Mouse (Mus musculus) C2C12 (cell line): ENCODE measurements around the gene Fam76a. TPM values are rescaled to one million over a fixed set of nuclear protein-coding genes. Genes with fewer than 3 reads are reported as not detected.

Source experiments
- H3K27me3 ChIP-seq: one replicate; pipeline ENCODE4 v1.6.1; 2011; ENCODE audit not compliant: control insufficient read depth, insufficient read depth, insufficient read length
- H3K36me3 ChIP-seq: one replicate; pipeline ENCODE4 v1.6.1; 2011; ENCODE audit not compliant: control insufficient read depth, insufficient read depth
- H3K4me3 ChIP-seq: one replicate; pipeline ENCODE4 v1.5.1; 2011; ENCODE audit warnings: mild to moderate bottlenecking, control low read depth; ENCODE audit not compliant: poor library complexity, insufficient read depth, severe bottlenecking
- H3K79me2 ChIP-seq: one replicate; pipeline ENCODE4 v1.6.1; 2011; ENCODE audit not compliant: control insufficient read depth, insufficient read depth
- H3K79me3 ChIP-seq: one replicate; pipeline ENCODE4 v1.6.1; 2011; ENCODE audit warnings: low read depth, control low read depth
- H3ac ChIP-seq: one replicate; pipeline ENCODE3; 2011; ENCODE audit warnings: low read depth; ENCODE audit not compliant: control insufficient read depth, insufficient read length
- CEBPB ChIP-seq: IDR thresholded peaks from one replicate; pipeline ENCODE4 v1.6.1; 2011; ENCODE audit warnings: low read depth, mild to moderate bottlenecking, control low read depth, moderate library complexity
- CTCF ChIP-seq: IDR thresholded peaks from one replicate; pipeline ENCODE4 v1.5.1; 2011; ENCODE audit not compliant: control insufficient read depth, insufficient read depth, insufficient read length
- FOSL1 ChIP-seq: IDR thresholded peaks from one replicate; pipeline ENCODE4 v1.8.0; 2011; ENCODE audit warnings: mild to moderate bottlenecking, low read length; ENCODE audit not compliant: poor library complexity, insufficient read depth, severe bottlenecking
- MAX ChIP-seq: IDR thresholded peaks from one replicate; pipeline ENCODE4 v1.6.1; 2011; ENCODE audit warnings: mild to moderate bottlenecking, control low read depth
- MYOD1 ChIP-seq: IDR thresholded peaks from one replicate; pipeline ENCODE4 v1.6.1; 2011; ENCODE audit warnings: low read depth; ENCODE audit not compliant: control insufficient read depth, insufficient read length
- MYOG ChIP-seq: IDR thresholded peaks from one replicate; pipeline ENCODE4 v1.6.1; 2011; ENCODE audit not compliant: control insufficient read depth, insufficient read length; ENCODE audit errors: extremely low read depth
- USF1 ChIP-seq: IDR thresholded peaks from one replicate; pipeline ENCODE4 v1.6.1; 2011; ENCODE audit warnings: low read depth, mild to moderate bottlenecking, control low read depth, moderate library complexity
- polyA plus RNA-seq: library from polyadenylated mRNA; unstranded; fragments of >200 nt; fragmentation: generic; extraction: Trizol; gene quantifications from one replicate; pipeline ENCODE4 v1.2.1, GENCODE M21; 2012; ENCODE audit warnings: missing spikeins

The Fam76a gene
- polyA plus RNA-seq, 1 experiment: 15.5 TPM

DNA sequence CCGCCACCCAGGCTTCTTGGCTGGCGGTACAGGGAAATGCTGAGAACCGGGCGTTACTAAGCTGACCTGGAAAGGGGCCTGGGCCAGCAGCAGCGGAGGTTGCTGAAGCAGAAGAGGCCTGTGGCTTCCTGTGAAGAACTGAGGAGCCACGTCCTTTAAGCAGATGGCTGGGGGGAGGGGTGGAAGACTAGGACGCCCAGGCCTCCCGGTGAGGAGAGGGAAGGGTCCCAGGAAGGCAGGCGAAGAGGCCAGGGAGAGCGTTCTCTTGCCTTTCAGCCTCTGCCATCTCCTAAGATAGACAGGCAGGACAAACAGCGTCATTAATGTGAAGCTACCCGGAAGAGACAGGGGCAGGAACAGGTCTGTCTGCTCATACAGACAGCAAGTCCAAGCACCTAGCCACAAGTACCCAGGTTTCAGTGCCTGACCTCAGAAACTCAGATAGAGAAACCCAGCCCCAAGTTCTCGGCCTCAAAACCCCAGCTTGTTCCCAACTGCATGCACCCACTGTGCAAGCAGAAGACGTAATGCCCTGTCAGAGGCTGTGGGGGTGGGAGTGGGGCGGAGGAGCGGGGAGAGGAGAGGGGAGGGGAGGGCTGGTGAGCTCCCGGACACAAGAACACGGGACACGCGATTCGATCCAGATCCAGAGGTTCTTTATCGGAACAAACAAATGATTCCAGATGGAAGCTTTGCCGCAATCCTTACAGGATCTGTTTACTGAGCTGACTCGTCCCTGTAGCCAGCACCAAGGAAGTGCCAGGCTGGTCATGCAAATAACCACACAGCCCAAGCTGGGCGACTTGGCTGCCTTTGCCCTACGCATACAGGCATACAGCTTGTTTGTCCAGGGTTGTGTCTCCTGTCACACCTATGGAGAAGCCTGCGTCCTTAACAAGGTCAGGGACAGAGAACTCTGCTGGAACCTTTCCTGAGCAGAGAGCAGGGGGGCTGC, 24.0 kb upstream of the Fam76a start:
- Histone ChIP-seq H3K36me3 (no peaks in the 10 kb centered on the region), H3K79me3 (no peaks in the 10 kb centered on the region), H3K27me3 (no peaks in the 10 kb centered on the region), H3K4me3 (no peak overlapping the region), H3K79me2 (no peaks in the 10 kb centered on the region), H3ac (peak overlapping the region; percentile 27)
- TF ChIP-seq CEBPB (no peak), MYOG (no peak), USF1 (no peak), MYOD1 (no peak), CTCF (no peak), MAX (no peak), FOSL1 (no peak)

GRCm38 (mm10) chr4:132945261-132946046, 23.1 kb upstream of the Fam76a start:
- no peak for TF ChIP-seq MYOG
- peak; percentile 87 for TF ChIP-seq CTCF
- no peak overlapping the region for H3K4me3 ChIP-seq
- H3K27me3 ChIP-seq: no peaks in the 10 kb centered on the region

DNA sequence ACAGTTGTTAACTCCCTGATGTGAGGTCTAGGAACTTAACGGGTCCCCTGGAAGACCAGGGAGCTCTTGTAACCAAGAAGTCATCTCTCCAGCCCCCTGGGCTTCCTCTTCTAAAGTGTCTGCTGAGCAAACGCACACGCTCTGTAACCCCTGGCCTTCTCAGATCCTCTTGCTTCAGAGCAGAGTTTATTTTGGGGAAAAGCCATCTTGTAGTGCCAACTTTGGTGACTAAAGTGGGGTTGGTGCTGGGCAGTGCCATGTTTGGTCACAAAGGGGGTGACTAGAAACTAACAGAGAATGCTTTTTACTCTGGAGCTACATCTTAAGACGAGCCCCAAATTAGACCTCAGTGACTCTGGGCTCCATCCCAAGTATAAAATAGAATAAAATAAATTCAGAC, 22.4 kb upstream of the Fam76a start:
- Histone ChIP-seq H3ac (no peak overlapping the region), H3K27me3 (no peaks in the 10 kb centered on the region), H3K79me2 (no peaks in the 10 kb centered on the region), H3K79me3 (no peaks in the 10 kb centered on the region), H3K36me3 (no peaks in the 10 kb centered on the region), H3K4me3 (no peak overlapping the region)
- TF ChIP-seq FOSL1 (no peak), CEBPB (peak; percentile 33)

More at GRCm38 (mm10) chr4:132945261-132946046, 23.1 kb upstream of the Fam76a start:
- Histone ChIP-seq H3K79me3 (no peaks in the 10 kb centered on the region), H3K79me2 (no peaks in the 10 kb centered on the region), H3K36me3 (no peaks in the 10 kb centered on the region), H3ac (peak overlapping the region; percentile 27)

DNA sequence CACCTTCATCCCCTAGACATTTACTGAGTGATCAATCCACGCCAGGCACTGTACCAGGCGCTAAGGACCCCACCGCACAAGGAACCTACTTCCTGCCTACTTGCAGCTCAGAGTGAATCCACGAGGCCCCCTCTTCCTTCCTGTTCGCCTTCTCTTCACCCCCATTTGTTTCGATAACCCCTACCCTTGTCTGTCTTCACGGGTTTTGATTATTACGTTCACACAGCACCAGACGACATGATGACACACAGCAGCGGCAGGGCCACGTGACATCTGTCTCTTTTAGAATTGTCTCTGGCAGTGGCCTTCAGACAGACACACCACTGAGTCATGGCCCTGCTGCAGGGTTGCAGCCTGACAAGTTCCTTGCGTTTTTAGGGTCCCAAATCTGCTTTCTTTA, 21.7 kb upstream of the Fam76a start:
- no peak overlapping the region for H3ac ChIP-seq
- TF ChIP-seq FOSL1 (no peak), USF1 (peak; percentile 92), CEBPB (no peak), MYOG (no peak), MYOD1 (no peak), MAX (peak; percentile 47), CTCF (no peak)
- H3K27me3 ChIP-seq: no peaks in the 10 kb centered on the region
- H3K79me2 ChIP-seq: no peaks in the 10 kb centered on the region
- no peaks in the 10 kb centered on the region for H3K36me3 ChIP-seq
- H3K79me3 ChIP-seq: no peaks in the 10 kb centered on the region
- no peak overlapping the region for H3K4me3 ChIP-seq

- Histone ChIP-seq H3K27me3 (no peaks in the 10 kb centered on the region), H3K79me3 (no peaks in the 10 kb centered on the region), H3K79me2 (no peaks in the 10 kb centered on the region), H3K36me3 (no peaks in the 10 kb centered on the region), H3ac (no peak overlapping the region), H3K4me3 (no peak overlapping the region)
- TF ChIP-seq FOSL1: no peak
Observed at GRCm38 (mm10) chr4:132943088-132943487, 20.7 kb upstream of the Fam76a start.

DNA sequence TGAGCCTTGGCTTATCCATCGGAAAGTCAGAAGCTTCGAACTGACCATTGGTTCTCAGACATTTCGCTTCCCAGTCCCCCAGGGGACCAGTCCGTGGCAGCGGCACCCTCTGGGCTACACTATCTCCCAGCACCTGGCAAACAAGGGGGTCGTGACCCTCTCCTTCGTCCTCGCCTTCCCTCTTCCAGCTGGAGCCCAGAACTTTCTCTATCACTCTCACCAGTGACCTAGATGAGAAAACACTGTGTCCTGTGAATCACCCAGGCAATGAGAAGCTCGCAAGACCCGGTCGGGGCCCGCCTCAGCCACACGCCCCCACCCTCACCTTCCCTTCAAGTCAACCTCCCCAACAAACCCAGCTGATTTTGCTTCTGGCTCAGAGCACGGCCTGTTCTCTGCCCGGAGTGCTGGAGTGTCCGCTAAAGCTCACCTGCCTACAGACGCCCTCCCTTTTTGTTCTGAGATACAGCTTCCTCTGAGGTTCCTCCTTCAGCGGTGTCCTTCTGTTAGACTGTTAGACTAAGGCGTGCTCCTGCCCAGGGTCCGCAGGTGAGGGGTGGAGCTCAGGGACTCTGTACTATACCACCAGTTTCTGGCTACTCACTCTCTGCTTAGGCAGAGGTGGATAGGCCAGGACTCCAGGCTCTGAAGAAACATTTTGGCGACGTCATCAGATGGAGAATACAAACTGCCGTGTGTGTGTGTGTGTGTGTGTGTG, 18.8 kb upstream of the Fam76a start:
- Histone ChIP-seq H3K79me2 (no peaks in the 10 kb centered on the region), H3ac (no peak overlapping the region), H3K79me3 (no peaks in the 10 kb centered on the region), H3K27me3 (no peaks in the 10 kb centered on the region), H3K36me3 (no peaks in the 10 kb centered on the region), H3K4me3 (no peak overlapping the region)
- TF ChIP-seq CTCF (no peak), MYOG (no peak), CEBPB (no peak), USF1 (no peak), FOSL1 (no peak), MYOD1 (no peak), MAX (no peak)
